Mouse (Mus musculus) embryonic facial prominence, embryonic 11.5 days (tissue): ENCODE measurements at regions not wholly inside any gene's neighbourhood (a gene's known extent, or its start where the extent isn't known, plus 50 kb on each side); places are given as distances from the start of the nearest gene placed in this dataset.

ENCODE experiments used
- ATAC-seq: fragments of 200-750 bp; cut with Nextera tagmentation; replicated peaks from 2 replicates; pipeline ENCODE4 v1.8.0; 2017; ENCODE audit warnings: low read depth; ENCODE audit not compliant: insufficient number of reproducible peaks, low FRiP score, low TSS enrichment
- DNase-seq: peaks from one replicate; pipeline ENCODE4 v3.0.0-alpha.2; 2015; ENCODE audit warnings: low spot score
- H3K27ac ChIP-seq: fragments of 300-500 bp; sonication (generic); replicated peaks from 2 replicates; pipeline ENCODE4 v1.5.1; 2014; ENCODE audit warnings: mild to moderate bottlenecking, low read depth, low read length, control low read depth
- H3K27me3 ChIP-seq: fragments of 300-500 bp; sonication (generic); 2 replicates; pipeline ENCODE4 v1.6.1; 2014; ENCODE audit warnings: mild to moderate bottlenecking, low read length, moderate library complexity, mixed read lengths; ENCODE audit not compliant: control insufficient read depth, insufficient read depth
- H3K36me3 ChIP-seq: fragments of 300-500 bp; sonication (generic); replicated peaks from 2 replicates; pipeline ENCODE4 v1.6.1; 2014; ENCODE audit warnings: low read depth, mild to moderate bottlenecking, low read length, moderate library complexity, mixed read lengths; ENCODE audit not compliant: control insufficient read depth, insufficient read depth
- H3K4me1 ChIP-seq: fragments of 300-500 bp; sonication (generic); 2 replicates; pipeline ENCODE4 v1.6.1; 2014; ENCODE audit warnings: low read length, mixed read lengths; ENCODE audit not compliant: control insufficient read depth, insufficient read depth
- H3K4me2 ChIP-seq: fragments of 300-500 bp; sonication (generic); 2 replicates; pipeline ENCODE4 v1.6.1; 2014; ENCODE audit warnings: low read depth, mild to moderate bottlenecking, control low read depth, low read length, moderate library complexity
- H3K4me3 ChIP-seq: fragments of 300-500 bp; sonication (generic); 2 replicates; pipeline ENCODE4 v1.5.1; 2014; ENCODE audit warnings: low read depth, low read length, control low read depth
- H3K9ac ChIP-seq: fragments of 300-500 bp; sonication (generic); replicated peaks from 2 replicates; pipeline ENCODE4 v1.6.1; 2014; ENCODE audit warnings: mild to moderate bottlenecking, control low read depth, low read length
- H3K9me3 ChIP-seq: fragments of 300-500 bp; sonication (generic); replicated peaks from 2 replicates; pipeline ENCODE4 v1.6.1; 2016; ENCODE audit warnings: mild to moderate bottlenecking, low read length, inconsistent platforms, mixed read lengths; ENCODE audit not compliant: control insufficient read depth
- WGBS: fragments of 180-500 bp; shearing (Covaris S2); extraction: QIAGEN DNeasy Blood & Tissue Kit; methylation state at CpG from one replicate; pipeline ENCODE4 v1.1.7; 2014; 5-methylcytosine and 5-hydroxymethylcytosine counted together

GRCm38 (mm10) chr1:55914284-55914683 is 508.6 kb downstream of the Plcl1 start:
- no peaks in the 10 kb centered on the region for H3K27me3 ChIP-seq
- no peak overlapping the region for H3K9ac ChIP-seq
- H3K27ac ChIP-seq = no peak overlapping the region
- no peak overlapping the region for H3K4me3 ChIP-seq
- H3K36me3 ChIP-seq = no peaks in the 10 kb centered on the region
- no peaks in the 10 kb centered on the region for H3K4me1 ChIP-seq
- 59% methylated on average over 3 of the region's 3 CpGs for WGBS
- ATAC-seq = no peak
- H3K9me3 ChIP-seq = no peaks in the 10 kb centered on the region
- H3K4me2 ChIP-seq = no peak overlapping the region
- no peak for DNase-seq

- DNase-seq (no peak), ATAC-seq (no peak)
- Histone ChIP-seq H3K27ac (no peak overlapping the region), H3K4me3 (no peak overlapping the region), H3K9me3 (no peaks in the 10 kb centered on the region), H3K4me2 (no peak overlapping the region), H3K4me1 (no peaks in the 10 kb centered on the region), H3K9ac (no peak overlapping the region), H3K27me3 (no peaks in the 10 kb centered on the region), H3K36me3 (no peaks in the 10 kb centered on the region)
- WGBS = 58% methylated on average over 11 of the region's 11 CpGs
Observed at GRCm38 (mm10) chr1:55915940-55916339, 510.2 kb downstream of the Plcl1 start.

DNA sequence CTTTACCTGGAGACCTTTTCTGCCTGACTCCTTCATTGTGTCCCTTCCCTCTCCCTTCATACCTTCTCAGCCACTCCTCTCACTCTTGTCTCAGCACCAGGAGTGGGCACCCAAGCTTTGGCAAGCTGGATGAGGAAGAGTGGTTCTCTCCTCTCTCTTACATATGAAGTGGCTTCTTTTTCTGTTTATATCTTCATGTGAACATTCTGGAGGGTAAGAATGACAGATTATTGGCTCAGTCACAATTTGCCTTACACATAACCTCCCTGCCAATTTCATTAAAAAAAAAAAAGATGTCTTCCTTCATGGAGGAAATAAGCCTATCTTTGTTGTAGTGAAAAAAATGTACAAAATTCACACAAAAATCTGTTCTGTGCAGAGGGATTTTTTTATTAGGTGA is 513.8 kb downstream of the Plcl1 start:
- Histone ChIP-seq H3K4me2 (no peak overlapping the region), H3K36me3 (no peaks in the 10 kb centered on the region), H3K27ac (no peak overlapping the region), H3K9ac (no peak overlapping the region), H3K27me3 (no peaks in the 10 kb centered on the region), H3K9me3 (no peaks in the 10 kb centered on the region), H3K4me1 (no peaks in the 10 kb centered on the region), H3K4me3 (no peak overlapping the region)
- no peak for ATAC-seq
- DNase-seq = no peak

GRCm38 (mm10) chr1:55946786-55947549 is 541.2 kb downstream of the Plcl1 start:
- Histone ChIP-seq H3K27ac (no peak overlapping the region), H3K27me3 (no peaks in the 10 kb centered on the region), H3K36me3 (no peaks in the 10 kb centered on the region), H3K9me3 (no peaks in the 10 kb centered on the region), H3K4me1 (no peaks in the 10 kb centered on the region), H3K9ac (no peak overlapping the region), H3K4me3 (no peak overlapping the region), H3K4me2 (no peak overlapping the region)
- no peak for DNase-seq
- no peak for ATAC-seq
- WGBS = 70% methylated on average over 3 of the region's 3 CpGs

DNA sequence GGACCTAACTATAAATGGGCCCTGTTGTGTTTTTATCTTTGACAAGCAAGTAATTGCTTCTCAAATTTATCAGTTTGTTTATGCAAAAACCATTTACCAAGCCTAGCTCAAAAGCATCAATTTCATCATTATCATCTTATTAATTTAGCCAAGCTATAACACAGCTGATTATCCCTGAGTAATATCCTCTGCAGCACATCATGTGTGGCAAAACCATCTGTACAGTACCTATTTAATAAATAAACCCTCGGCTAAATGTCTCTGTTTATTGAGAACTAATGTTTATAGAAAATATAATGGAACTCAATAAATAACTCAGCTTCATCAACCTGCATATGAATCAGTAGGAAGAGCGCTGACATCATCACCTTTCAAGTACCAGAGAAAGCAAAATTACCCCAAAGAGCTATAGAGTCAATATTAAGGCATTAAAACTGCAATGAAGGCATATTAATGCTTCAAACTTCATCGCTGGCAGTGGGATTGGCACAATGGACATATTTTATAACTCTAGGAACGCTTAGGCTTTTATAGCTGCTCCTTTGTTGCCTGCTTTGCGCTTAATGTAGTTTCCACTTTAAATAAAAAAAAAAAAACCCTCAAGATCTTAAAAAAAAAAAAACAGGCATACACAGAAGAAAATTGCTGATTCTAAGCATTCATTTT is 542.0 kb downstream of the Plcl1 start:
- Histone ChIP-seq H3K4me3 (no peak overlapping the region), H3K4me2 (no peak overlapping the region), H3K36me3 (no peaks in the 10 kb centered on the region), H3K27me3 (no peaks in the 10 kb centered on the region), H3K4me1 (no peaks in the 10 kb centered on the region), H3K9me3 (no peaks in the 10 kb centered on the region), H3K9ac (no peak overlapping the region), H3K27ac (no peak overlapping the region)
- no peak for ATAC-seq
- no peak for DNase-seq
- WGBS = 83% methylated on average over 5 of the region's 5 CpGs

DNA sequence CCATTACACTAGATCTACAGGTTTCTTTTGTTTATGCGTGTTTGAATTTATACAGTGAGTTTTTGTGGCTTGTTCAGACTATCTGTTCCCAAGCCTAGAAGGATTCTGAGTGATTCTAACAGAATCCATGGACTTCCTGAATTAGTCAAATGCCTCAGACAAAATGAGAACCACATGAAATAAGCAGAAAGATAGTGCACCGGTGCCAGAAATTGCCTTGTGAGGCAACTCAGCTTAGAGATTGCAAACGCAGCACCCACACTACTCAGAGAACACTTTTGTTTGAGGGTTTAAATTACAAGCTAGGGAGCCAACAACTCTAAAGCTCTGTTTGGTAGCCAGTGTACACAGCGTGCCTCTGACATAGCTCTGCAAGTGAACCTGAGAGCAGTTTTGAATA is 543.9 kb downstream of the Plcl1 start:
- no peak for ATAC-seq
- H3K9ac ChIP-seq = no peak overlapping the region
- H3K4me1 ChIP-seq = no peaks in the 10 kb centered on the region
- H3K27ac ChIP-seq = no peak overlapping the region
- no peak for DNase-seq
- H3K4me3 ChIP-seq = no peak overlapping the region
- H3K9me3 ChIP-seq = no peaks in the 10 kb centered on the region
- WGBS = 72% methylated on average over 4 of the region's 4 CpGs
- no peaks in the 10 kb centered on the region for H3K27me3 ChIP-seq
- no peaks in the 10 kb centered on the region for H3K36me3 ChIP-seq
- H3K4me2 ChIP-seq = no peak overlapping the region

GRCm38 (mm10) chr1:55957804-55958445 is 552.2 kb downstream of the Plcl1 start:
- Histone ChIP-seq H3K27me3 (no peaks in the 10 kb centered on the region), H3K4me2 (no peak overlapping the region), H3K9ac (no peak overlapping the region), H3K9me3 (no peaks in the 10 kb centered on the region), H3K4me1 (no peaks in the 10 kb centered on the region), H3K36me3 (no peaks in the 10 kb centered on the region), H3K27ac (no peak overlapping the region), H3K4me3 (no peak overlapping the region)
- 76% methylated on average over 11 of the region's 11 CpGs for WGBS
- no peak for DNase-seq
- no peak for ATAC-seq

- ATAC-seq = 0 out of 2 replicates have a peak, but pooled peaks have one; percentile 39
- peak; percentile 80 for DNase-seq
- Histone ChIP-seq H3K4me2 (no peak overlapping the region), H3K9me3 (no peaks in the 10 kb centered on the region), H3K4me3 (no peak overlapping the region), H3K27me3 (no peaks in the 10 kb centered on the region), H3K36me3 (no peaks in the 10 kb centered on the region), H3K9ac (no peak overlapping the region), H3K27ac (no peak overlapping the region), H3K4me1 (no peaks in the 10 kb centered on the region)
- 20% methylated on average over 6 of the region's 6 CpGs for WGBS
Observed at GRCm38 (mm10) chr1:55960291-55960690, 554.6 kb downstream of the Plcl1 start.
